Mouse (Mus musculus): ENCODE measurements around the gene Scaf11. TPM values are rescaled to one million over a fixed set of nuclear protein-coding genes. Genes with fewer than 3 reads are reported as not detected.
A peak's percentile ranks its signal among the peaks of the same experiment; 100 is the strongest.

The Scaf11 gene
- total RNA-seq, 2 experiments from 2014 or later: 44.4 to 59.1 TPM

DNA sequence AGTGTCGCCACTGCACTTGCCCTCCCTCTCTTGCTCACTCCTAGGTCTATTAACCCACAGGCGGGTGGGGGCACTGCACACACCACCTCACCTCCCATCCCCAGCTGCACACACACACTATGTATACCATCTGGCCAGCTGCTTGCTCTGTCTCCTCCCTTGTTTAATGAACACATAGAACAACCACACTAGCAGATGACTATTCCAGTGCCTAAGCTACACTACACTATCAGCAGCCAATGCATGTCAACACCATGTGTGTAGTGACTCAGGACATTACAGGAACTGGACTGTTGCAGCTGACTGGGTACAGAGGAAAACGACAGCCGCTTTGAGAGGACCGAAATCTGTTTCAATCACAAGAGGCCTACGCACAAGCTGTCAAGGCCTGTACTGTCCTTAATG lies 51.9 kb downstream of the Scaf11 start:
- ATAC-seq (replicated peaks; ENCODE audit: low FRiP score, poor library complexity, severe bottlenecking): no peak

- ATAC-seq (replicated peaks; ENCODE audit: low FRiP score, poor library complexity, severe bottlenecking): no peak
These were observed 53.5 kb downstream of the Scaf11 start for GRCm38 (mm10) chr15:96407151-96407550.

DNA sequence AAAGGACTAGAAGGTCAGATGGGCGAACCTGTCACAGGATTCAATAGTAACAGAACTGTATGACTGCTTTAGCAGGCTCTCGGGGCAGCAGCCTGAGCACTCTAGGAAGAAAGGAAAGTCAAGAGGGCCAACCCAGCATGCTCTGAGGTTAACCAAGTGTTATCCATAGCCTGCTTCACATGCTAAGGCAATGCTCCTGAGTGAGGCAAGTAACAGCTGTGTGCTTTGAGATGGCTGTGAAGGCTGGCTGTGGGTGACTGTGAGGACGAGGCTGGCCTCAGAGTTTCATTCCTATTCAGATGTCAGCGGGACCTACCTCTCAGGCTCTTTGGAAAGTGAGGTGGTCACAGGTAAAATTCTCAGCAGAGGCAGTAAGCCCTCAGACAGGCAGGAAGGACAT lies 54.4 kb downstream of the Scaf11 start:
- ATAC-seq (replicated peaks; ENCODE audit: low FRiP score, poor library complexity, severe bottlenecking): no peak

- no peak for ATAC-seq (replicated peaks; ENCODE audit: low FRiP score, poor library complexity, severe bottlenecking)
These were observed 55.1 kb downstream of the Scaf11 start for GRCm38 (mm10) chr15:96405548-96405947.

DNA sequence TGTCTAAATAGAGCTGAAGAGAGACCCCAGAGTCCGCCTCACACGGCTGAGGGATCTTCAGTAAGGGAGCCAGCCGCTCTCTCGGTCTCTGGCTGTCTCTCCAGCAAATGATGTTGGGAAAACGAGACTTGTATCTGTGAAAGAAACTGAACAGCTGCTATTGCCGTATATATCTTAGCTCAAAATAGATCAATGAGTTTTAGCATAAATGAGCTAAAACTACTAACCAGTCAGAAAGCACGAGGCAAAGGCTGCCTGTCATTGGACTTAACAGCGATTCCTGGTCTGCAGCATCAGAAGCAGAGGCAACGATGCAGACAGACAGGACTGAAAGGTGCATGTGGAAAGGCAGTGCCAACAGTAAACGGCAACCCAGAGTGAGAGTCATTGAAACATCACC lies 62.3 kb downstream of the Scaf11 start:
- no peak for ATAC-seq (replicated peaks; ENCODE audit: low FRiP score, poor library complexity, severe bottlenecking)

DNA sequence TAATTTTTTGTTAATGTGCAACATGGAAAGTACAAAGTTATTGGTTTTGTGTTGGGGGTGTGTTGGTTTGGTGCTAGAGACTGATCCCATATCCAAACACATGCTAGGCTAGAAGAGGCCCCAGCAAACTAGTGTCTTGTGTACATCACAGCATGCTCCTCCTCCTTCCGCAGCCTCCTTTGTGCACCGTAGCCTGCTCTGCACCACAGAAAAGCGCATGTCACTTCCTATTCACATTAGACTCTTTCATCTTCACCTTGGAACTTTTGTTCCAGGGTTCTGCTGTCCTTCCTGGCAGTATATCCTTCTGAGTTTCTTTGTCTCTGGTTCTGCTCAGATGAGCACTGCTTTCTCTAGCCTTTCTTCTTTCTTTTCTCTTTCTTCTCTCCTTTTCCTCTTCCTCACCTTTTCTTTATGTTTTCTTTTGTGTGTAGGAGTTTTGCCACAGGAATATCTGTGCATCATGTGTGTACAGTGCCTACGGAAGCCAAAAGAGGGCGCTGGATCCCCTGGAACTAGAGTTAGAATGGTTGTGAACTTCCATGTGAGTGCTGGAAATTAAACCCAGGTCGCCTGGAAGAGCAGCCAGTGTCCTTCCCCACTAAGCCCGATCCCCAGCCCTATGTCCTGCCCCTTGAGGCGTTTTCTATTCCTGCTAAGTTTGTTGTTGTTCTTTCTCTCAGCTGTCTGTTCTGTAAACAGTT lies 63.9 kb downstream of the Scaf11 start:
- ATAC-seq (replicated peaks; ENCODE audit: low FRiP score, poor library complexity, severe bottlenecking): no peak

- no peak for ATAC-seq (replicated peaks; ENCODE audit: low FRiP score, poor library complexity, severe bottlenecking)
These were observed 65.6 kb downstream of the Scaf11 start for GRCm38 (mm10) chr15:96395071-96395470.

- no peak for ATAC-seq (replicated peaks; ENCODE audit: low FRiP score, poor library complexity, severe bottlenecking)
These were observed 67.8 kb downstream of the Scaf11 start for GRCm38 (mm10) chr15:96392878-96393277.

GRCm38 (mm10) chr15:96388565-96388964 lies 72.1 kb downstream of the Scaf11 start:
- ATAC-seq (replicated peaks; ENCODE audit: low FRiP score, poor library complexity, severe bottlenecking): no peak

- peak; percentile 24; the same call in 1 of the 2 replicates for ATAC-seq (replicated peaks; ENCODE audit: low FRiP score, poor library complexity, severe bottlenecking)
These were observed 78.4 kb downstream of the Scaf11 start for GRCm38 (mm10) chr15:96382223-96382622.

DNA sequence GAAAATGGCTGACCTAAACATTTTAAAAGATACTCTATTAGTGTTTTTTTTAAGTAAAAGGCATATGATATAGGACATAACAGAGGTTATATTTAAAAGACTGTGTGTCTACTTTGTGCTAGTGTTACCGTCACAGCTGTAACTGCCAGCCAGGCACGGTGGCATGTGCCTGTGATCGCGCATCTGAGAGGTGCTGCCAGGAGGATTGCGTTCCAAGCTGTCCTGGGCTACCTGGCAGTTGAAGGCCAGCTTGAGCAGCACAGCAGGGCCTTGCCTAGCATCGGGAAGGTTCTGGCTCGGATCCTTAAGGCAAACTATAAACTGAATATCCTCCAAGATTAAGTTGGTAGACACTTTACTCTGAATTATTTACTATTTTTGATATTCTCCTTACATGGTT lies 82.9 kb downstream of the Scaf11 start:
- ATAC-seq (replicated peaks; ENCODE audit: low FRiP score, poor library complexity, severe bottlenecking): no peak

GRCm38 (mm10) chr15:96377263-96377662 lies 83.4 kb downstream of the Scaf11 start:
- no peak for ATAC-seq (replicated peaks; ENCODE audit: low FRiP score, poor library complexity, severe bottlenecking)

DNA sequence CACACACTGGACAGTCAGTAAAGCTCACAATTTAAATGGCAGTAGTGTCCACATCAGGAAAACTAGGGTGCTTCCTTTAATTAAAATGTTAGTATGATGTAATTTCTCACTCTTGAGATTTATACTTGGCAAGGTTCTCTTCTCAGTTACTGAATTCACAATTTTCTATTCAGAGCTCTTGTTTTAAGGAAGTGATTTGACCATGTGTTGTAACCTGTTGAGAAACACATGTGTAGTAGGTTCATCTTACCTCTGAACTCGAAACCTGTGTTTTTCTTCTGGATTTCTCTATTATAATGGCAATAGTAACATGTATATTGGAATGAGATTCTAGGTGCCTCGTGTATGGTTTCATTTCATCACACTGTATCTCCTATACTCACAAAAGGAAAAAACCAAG lies 84.4 kb downstream of the Scaf11 start:
- no peak for ATAC-seq (replicated peaks; ENCODE audit: low FRiP score, poor library complexity, severe bottlenecking)

DNA sequence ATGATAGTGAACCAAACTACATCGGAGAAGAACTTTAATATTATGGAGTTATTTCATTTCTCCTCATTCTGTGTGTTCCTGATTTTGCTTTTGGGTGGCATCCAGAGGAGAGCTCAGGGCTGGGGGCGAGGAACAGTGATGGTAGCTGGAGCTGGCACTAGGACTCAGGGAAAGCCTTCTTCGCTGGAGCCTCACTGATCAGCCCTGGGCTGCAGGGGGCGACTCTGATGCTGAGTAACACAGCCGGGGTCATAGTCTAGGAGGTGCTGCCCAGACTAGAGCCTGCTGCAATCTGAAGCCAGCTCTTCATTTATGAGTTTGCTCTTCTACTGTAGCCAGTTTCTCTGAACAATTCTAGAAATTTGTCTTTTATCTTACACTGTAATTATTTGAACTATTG lies 87.5 kb downstream of the Scaf11 start:
- no peak for ATAC-seq (replicated peaks; ENCODE audit: low FRiP score, poor library complexity, severe bottlenecking)

DNA sequence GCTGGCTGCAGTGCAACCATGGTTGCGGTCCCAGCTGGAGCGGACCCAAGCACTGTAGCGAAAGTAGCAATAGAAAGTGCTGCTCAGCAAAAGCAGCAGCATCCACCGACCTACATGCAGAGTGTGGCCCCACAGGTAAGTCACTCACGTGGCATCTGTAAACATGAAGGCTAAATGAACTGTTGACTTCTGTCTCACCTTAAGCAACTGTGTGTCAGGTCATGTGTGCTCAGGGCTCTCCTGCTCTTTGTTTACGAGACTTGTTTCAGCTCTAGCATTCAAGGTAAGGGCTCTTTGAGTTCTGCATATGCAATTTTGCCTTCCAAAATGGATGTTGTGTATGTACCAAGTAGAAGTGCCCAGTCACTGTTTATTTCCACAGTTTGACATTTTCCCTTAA lies 88.0 kb downstream of the Scaf11 start:
- ATAC-seq (replicated peaks; ENCODE audit: low FRiP score, poor library complexity, severe bottlenecking): no peak

DNA sequence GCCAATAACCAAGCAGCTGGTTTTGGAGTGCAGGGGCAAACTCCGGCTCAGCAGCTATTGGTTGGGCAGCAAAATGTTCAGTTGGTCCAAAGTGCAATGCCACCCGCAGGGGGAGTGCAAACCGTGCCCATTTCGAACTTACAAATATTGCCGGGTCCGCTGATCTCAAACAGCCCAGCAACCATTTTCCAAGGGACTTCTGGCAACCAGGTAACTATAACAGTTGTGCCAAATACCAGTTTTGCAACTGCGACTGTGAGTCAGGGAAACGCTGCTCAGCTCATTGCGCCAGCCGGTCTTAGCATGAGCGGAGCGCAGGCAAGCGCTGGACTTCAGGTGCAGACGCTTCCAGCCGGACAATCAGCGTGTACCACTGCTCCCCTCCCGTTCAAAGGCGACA lies 89.3 kb downstream of the Scaf11 start:
- ATAC-seq (replicated peaks; ENCODE audit: low FRiP score, poor library complexity, severe bottlenecking): no peak

- ATAC-seq (replicated peaks; ENCODE audit: low FRiP score, poor library complexity, severe bottlenecking): no peak
These were observed 94.3 kb downstream of the Scaf11 start for GRCm38 (mm10) chr15:96366176-96366963.

- no peak for ATAC-seq (replicated peaks; ENCODE audit: low FRiP score, poor library complexity, severe bottlenecking)
These were observed 95.3 kb downstream of the Scaf11 start for GRCm38 (mm10) chr15:96365351-96365750.

Data from erythroblast, adult 5-6 weeks (primary cell).